Mouse (Mus musculus): ENCODE data around the gene Rfpl4.
"Not testable (repeated sequence)": the region's sequence is repeated elsewhere in the genome, so short reads cannot be mapped to it uniquely, and the experiment has no call there.

DNA sequence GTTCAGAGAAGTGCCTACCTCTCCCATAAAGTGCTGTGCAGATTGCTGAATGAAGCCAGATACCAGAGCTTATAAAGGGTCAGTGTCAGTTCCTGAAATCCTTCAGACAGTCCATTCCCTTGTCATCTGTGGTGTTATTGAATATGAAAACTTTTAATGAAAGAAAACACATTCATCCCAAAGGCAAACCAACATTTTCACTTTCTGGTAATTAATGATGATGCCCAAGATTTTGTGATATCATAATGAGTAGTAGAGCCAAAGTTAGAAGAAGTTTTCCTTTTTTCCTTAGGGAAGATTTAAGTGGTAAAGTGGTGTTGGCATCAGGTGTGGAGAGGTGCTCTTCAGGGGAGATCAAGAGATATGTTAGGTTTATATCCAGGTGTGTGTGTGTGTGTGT, 32.8 kb upstream of the Rfpl4 start, which contains the start of gene Vmn1r55:
- not testable (repeated sequence) for TF ChIP-seq CTCF, EP300 (IDR thresholded peaks at IDR 0.05; ENCODE audit: low read depth)

All from liver, postnatal 0 days (tissue).